Mouse (Mus musculus) embryonic facial prominence, embryonic 12.5 days (tissue): Measurements from ENCODE around the gene Lmnb2. TPM values are rescaled to one million over a fixed set of nuclear protein-coding genes. Genes with fewer than 3 reads are reported as not detected.

Experiments
- ATAC-seq: fragments of 200-750 bp; cut with Nextera tagmentation; 2 replicates; pipeline ENCODE4 v1.8.0; 2017; ENCODE audit not compliant: insufficient number of reproducible peaks, insufficient read depth, low FRiP score, low TSS enrichment
- H3K27ac ChIP-seq: fragments of 300-500 bp; sonication (generic); 2 replicates; pipeline ENCODE4 v1.5.1; 2016; ENCODE audit warnings: mild to moderate bottlenecking
- H3K27me3 ChIP-seq: fragments of 300-500 bp; sonication (generic); 2 replicates; pipeline ENCODE4 v1.6.1; 2016; ENCODE audit warnings: mild to moderate bottlenecking, moderate library complexity
- H3K36me3 ChIP-seq: fragments of 300-500 bp; sonication (generic); 2 replicates; pipeline ENCODE4 v1.6.1; 2016; ENCODE audit warnings: mild to moderate bottlenecking
- H3K4me1 ChIP-seq: fragments of 300-500 bp; sonication (generic); 2 replicates; pipeline ENCODE4 v1.6.1; 2016
- H3K4me2 ChIP-seq: fragments of 300-500 bp; sonication (generic); replicated peaks from 2 replicates; pipeline ENCODE4 v1.6.1; 2016; ENCODE audit warnings: mild to moderate bottlenecking, moderate library complexity
- H3K4me3 ChIP-seq: fragments of 300-500 bp; sonication (generic); 2 replicates; pipeline ENCODE4 v1.5.1; 2016; ENCODE audit warnings: mild to moderate bottlenecking
- H3K9ac ChIP-seq: fragments of 300-500 bp; sonication (generic); 2 replicates; pipeline ENCODE4 v1.6.1; 2016; ENCODE audit warnings: mild to moderate bottlenecking, moderate library complexity
- H3K9me3 ChIP-seq: fragments of 300-500 bp; sonication (generic); 2 replicates; pipeline ENCODE4 v1.6.1; 2016; ENCODE audit warnings: mild to moderate bottlenecking, moderate library complexity
- WGBS: fragments of 180-500 bp; shearing (Covaris S2); methylation state at CpG from one replicate; pipeline ENCODE4 v1.1.7; 2016; 5-methylcytosine and 5-hydroxymethylcytosine counted together
- polyA plus RNA-seq: library from polyadenylated mRNA; unstranded; fragments of >200 nt; fragmentation: Nextera tagmentation; extraction: Ambion mirVana; gene quantifications from 2 replicates; pipeline ENCODE4 v1.2.1, GENCODE M21; 2016

Gene Lmnb2
- polyA plus RNA-seq, 1 experiment from 2014 or later, result 70.3 TPM

DNA sequence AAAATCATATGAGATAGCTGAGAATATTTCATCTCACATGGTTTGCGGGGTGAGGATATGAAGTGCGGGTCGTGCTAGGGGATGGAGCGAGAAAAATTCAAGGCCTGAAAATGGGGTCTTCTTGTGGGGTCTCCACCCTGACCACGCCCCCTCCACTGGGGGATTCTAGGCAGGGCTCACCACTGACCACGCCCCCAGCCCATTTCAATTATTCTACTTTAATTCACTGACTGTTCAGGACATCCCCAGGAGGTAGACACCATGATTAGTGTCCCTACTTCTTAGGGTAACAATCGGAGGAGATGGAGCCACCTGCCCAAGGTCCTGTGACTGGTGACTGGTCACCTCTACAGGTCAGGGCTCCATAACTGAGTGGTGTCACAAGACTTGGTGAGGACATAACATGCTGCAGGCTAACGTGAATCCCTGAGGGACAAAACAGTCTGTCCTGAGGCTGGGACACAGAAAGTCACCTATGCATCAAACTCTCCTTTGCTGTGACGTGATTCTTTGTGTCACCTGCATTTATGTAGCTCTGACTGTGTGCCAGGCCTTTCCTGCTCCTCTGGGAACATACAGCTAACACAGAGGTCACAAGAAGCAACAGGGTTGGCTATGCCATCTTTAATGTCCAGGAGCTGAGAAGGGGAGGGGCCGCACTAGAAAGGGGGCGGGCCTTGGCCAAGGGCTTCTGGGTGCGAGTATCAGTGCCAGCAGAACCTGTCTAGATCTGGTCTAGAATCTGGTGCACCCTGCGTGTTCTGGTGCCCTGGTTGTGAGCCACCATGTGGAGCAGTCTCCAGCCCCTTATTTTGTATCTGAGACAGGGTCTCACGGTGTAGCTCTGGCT lies 16.3 kb upstream of the Lmnb2 start:
- 0 out of 2 replicates have a peak overlapping the region, but pooled peaks have one; percentile 59 for H3K4me3 ChIP-seq
- peaks cover 49% of the 10 kb centered on the region for H3K27me3 ChIP-seq
- WGBS, result 37% methylated on average over 14 of the region's 14 CpGs
- H3K4me2 ChIP-seq, result 0 out of 2 replicates have a peak overlapping the region, but pooled peaks have one; percentile 84
- H3K36me3 ChIP-seq, result no peaks in the 10 kb centered on the region
- H3K9ac ChIP-seq, result no peak overlapping the region
- ATAC-seq, result no peak
- H3K27ac ChIP-seq, result no peak overlapping the region
- H3K4me1 ChIP-seq, result peaks cover 88% of the 10 kb centered on the region
- H3K9me3 ChIP-seq, result no peaks in the 10 kb centered on the region

DNA sequence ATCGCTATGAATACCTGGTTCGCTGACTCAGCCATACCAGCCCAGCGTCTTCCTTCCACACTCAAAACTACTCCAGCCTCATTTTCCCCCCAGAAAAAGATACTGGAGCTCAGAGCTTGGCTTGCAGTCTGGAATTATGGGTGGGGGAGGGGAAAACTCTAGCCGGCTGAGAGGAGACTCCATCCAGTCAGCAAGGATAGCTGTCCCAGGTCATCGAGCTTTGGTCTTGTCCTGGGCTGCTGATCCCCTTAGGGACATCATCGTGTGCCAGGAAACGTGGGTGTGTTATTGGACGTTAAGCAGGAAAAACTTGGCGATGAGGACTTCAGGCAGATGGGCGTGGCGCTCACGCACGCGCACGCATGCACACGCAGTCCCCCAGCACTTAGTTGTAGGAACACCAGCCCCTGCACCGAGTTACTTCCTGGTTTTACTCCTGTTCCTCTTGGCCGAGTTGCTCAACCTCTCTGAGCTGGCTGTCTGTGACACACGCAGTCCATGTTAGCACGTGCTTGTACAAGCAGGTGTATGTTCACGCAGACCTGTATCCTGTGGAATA lies 15.5 kb upstream of the Lmnb2 start:
- H3K27ac ChIP-seq, result no peak overlapping the region
- peaks cover 85% of the 10 kb centered on the region for H3K4me1 ChIP-seq
- peaks cover 49% of the 10 kb centered on the region for H3K27me3 ChIP-seq
- H3K4me3 ChIP-seq, result peak overlapping the region; percentile 59
- ATAC-seq, result no peak
- H3K36me3 ChIP-seq, result no peaks in the 10 kb centered on the region
- no peaks in the 10 kb centered on the region for H3K9me3 ChIP-seq
- peak overlapping the region; percentile 84 for H3K4me2 ChIP-seq
- no peak overlapping the region for H3K9ac ChIP-seq
- 2% methylated on average over 21 of the region's 21 CpGs for WGBS

DNA sequence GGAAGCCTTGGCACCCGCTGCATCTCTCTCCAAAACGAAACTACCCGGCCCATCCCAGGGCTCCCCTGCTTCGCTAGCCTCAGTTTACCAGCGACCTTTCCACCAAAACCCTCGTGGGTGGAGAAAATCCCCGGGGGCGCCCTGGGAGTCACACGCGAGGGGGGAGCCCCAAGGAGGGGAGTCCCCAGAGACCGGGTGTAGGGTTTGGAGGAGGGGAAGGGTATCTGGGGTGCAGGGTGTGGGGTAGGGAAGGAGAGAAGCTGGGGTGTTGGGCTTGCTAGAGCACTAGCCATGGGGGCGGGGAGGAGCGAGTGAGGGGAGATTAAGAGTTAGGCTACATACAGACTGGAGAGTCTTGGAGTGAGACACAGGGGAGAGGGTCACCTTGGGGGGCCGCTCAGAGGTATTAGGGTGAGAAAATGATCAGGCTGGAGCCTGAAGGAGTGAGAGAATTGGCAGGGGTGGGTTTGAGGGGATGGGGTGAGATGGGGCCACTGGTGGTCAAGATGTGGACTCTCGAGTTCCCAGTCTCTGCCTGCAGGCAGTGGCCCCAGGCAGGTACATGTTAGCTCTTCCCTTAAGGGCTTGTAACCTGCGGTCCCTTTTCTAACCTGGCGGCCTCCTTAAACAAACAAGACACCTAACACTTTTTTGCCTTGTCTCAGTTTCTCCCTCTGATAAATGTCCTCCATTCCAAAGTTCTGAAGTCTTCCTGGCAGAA lies 14.8 kb upstream of the Lmnb2 start:
- Histone ChIP-seq H3K27me3 (peaks cover 49% of the 10 kb centered on the region), H3K36me3 (no peaks in the 10 kb centered on the region), H3K4me2 (peak overlapping the region; percentile 84), H3K27ac (no peak overlapping the region), H3K9me3 (no peaks in the 10 kb centered on the region), H3K9ac (peak overlapping the region; percentile 10; the same call in 1 of the 2 replicates), H3K4me1 (peaks cover 78% of the 10 kb centered on the region), H3K4me3 (peak overlapping the region; percentile 59)
- no peak for ATAC-seq
- 2% methylated on average over 17 of the region's 17 CpGs for WGBS

GRCm38 (mm10) chr10:80932206-80932605 lies 14.2 kb upstream of the Lmnb2 start:
- H3K4me3 ChIP-seq, result peak overlapping the region; percentile 59
- H3K27me3 ChIP-seq, result peaks cover 49% of the 10 kb centered on the region
- no peak for ATAC-seq
- no peaks in the 10 kb centered on the region for H3K36me3 ChIP-seq
- H3K4me2 ChIP-seq, result peak overlapping the region; percentile 84
- no peaks in the 10 kb centered on the region for H3K9me3 ChIP-seq
- no peak overlapping the region for H3K27ac ChIP-seq
- H3K4me1 ChIP-seq, result peaks cover 72% of the 10 kb centered on the region
- 0 out of 2 replicates have a peak overlapping the region, but pooled peaks have one; percentile 12 for H3K9ac ChIP-seq
- under 1% methylated on average over 20 of the region's 20 CpGs for WGBS

DNA sequence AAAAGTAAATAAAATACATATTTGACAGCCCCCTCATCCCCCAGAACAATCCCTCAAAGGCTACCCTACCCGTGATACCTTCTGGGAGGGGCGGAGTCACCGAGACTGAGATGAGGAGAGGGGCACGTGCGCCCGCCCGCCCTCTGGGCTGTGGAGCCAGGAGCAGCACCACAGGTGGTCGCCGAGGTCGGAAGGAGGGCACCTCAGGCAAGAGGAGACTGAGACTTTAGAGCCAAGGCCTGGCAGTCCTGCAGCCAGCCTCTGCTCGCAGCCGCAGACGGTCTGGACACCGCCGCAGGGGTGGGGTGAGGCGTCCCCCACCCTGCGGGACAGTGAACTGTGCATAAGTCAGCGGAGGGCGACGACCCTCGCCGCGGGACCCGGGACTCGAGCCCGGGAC lies 13.7 kb upstream of the Lmnb2 start:
- Histone ChIP-seq H3K4me3 (peak overlapping the region; percentile 59), H3K4me2 (peak overlapping the region; percentile 84), H3K9ac (peak overlapping the region; percentile 63), H3K36me3 (no peaks in the 10 kb centered on the region), H3K4me1 (peaks cover 66% of the 10 kb centered on the region), H3K27me3 (peaks cover 49% of the 10 kb centered on the region), H3K27ac (no peak overlapping the region), H3K9me3 (no peaks in the 10 kb centered on the region)
- under 1% methylated on average over 26 of the region's 26 CpGs for WGBS
- no peak for ATAC-seq

DNA sequence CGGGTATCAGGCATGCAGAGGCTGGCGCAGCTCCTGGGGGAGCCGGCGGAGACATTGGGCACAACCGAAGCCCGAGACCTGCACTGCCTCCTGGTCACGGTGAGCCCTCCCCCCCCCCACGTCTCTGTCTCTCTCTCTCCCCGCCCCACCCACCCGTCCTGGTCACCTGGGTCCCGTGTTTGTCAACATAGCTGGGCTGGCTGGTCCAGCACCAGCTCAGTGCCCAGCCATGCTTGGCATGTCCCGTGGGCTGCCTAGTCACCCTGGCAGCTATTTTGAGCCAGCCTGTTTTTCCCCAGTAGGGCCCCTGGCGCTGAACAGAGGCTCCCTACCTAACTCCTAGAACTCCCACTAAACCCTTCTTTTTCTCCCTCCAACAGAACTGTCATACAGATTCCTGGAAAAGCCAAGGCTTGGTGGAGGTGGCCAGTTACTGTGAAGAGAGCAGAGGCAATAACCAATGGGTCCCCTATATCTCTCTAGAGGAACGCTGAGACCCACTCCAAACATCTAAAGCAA lies 13.2 kb upstream of the Lmnb2 start:
- 3% methylated on average over 14 of the region's 14 CpGs for WGBS
- H3K9me3 ChIP-seq, result no peaks in the 10 kb centered on the region
- H3K36me3 ChIP-seq, result no peaks in the 10 kb centered on the region
- peak overlapping the region; percentile 59 for H3K4me3 ChIP-seq
- H3K4me2 ChIP-seq, result peak overlapping the region; percentile 84
- no peak for ATAC-seq
- H3K27ac ChIP-seq, result no peak overlapping the region
- peaks cover 62% of the 10 kb centered on the region for H3K4me1 ChIP-seq
- H3K27me3 ChIP-seq, result peaks cover 48% of the 10 kb centered on the region
- H3K9ac ChIP-seq, result peak overlapping the region; percentile 63

DNA sequence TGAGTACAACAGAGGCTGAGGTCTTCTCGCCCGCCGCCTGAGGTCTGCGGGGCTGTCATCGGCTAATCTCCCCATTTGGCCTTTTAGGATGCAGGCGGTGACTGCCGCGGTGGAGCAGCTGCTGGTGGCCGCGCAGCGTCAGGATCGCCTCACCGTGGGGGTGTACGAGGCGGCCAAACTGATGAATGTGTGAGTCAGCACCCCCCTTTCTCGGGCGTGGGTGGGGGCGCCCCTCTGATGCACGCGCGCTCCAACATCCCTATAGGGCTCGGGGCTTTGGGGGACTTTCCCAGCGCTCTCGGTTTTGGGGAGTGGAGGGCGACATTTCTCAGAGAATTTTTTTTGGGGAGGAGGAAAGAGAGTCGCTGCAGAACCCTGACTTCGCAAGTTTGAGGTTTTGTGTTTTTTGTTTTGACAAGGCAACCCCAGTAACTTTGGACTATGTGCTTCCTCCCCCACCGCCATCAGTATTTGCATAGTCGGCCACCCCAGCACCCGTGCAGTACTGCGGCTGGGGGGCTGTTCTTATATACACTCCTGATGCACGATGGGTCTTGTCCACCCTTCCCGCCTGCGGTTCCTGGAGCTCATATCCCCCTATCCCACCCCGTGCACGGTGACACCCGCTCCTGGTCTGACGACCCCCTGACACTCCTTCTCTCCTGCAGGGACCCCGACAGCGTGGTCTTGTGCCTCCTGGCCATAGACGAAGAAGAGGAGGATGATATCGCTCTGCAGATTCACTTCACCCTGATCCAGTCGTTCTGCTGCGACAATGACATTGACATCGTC lies 12.5 kb upstream of the Lmnb2 start:
- WGBS, result 2% methylated on average over 45 of the region's 45 CpGs
- H3K4me3 ChIP-seq, result peak overlapping the region; percentile 59
- peak overlapping the region; percentile 84 for H3K4me2 ChIP-seq
- H3K9me3 ChIP-seq, result no peaks in the 10 kb centered on the region
- peak overlapping the region; percentile 63 for H3K9ac ChIP-seq
- 0 out of 2 replicates have a peak overlapping the region, but pooled peaks have one; percentile 23 for H3K27ac ChIP-seq
- ATAC-seq, result no peak
- H3K36me3 ChIP-seq, result no peaks in the 10 kb centered on the region
- peaks cover 55% of the 10 kb centered on the region for H3K4me1 ChIP-seq
- H3K27me3 ChIP-seq, result peaks cover 42% of the 10 kb centered on the region

DNA sequence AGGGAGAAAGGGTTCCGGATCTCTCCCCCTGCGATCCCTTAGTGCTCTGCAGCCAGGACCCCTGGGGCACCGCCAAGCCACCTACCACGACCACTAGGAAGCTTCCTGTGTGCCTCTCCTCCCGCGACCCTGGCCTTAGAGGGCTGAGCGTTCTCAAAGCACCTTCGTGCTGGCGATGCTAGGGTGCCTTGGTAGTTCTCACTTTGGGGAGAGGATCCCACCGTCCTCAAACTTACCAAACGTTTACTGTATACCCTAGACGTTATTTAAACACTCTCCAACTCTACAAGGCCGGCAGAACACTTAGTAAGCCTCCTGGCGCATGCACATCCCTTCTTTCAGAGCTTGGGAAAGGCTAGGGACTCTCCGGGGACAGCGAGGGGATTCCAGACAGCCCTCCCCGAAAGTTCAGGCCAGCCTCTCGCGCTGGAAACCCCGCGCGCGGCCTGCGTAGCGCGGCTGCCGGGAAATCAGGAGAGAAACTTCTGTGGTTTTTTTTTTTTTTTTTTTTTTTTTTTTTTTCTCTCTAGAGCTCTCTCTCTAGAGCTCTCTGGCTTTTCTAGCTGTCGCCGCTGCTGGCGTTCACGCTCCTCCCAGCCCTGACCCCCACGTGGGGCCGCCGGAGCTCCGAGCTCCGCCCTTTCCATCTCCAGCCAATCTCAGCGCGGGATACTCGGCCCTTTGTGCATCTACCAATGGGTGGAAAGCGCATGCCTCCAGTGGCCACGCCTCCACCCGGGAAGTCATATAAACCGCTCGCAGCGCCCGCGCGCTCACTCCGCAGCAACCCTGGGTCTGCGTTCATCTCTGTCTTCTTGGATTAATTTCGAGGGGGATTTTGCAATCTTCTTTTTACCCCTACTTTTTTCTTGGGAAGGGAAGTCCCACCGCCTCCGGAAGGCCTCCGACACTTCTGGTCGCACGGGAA lies 11.5 kb upstream of the Lmnb2 start, which contains the start of gene Gadd45b:
Gene Gadd45b (plus strand): TSS at position 775 of the 928 bp plus-strand sequence.
- Histone ChIP-seq H3K27me3 (peaks cover 39% of the 10 kb centered on the region), H3K9me3 (no peaks in the 10 kb centered on the region), H3K4me2 (peak within 1 kb of the TSS; percentile 84), H3K36me3 (no peaks in the 10 kb centered on the region), H3K4me1 (peaks cover 50% of the 10 kb centered on the region), H3K9ac (peak within 1 kb of the TSS; percentile 69), H3K4me3 (peak within 1 kb of the TSS; percentile 59), H3K27ac (peak within 1 kb of the TSS; percentile 84)
- peak; percentile 85 for ATAC-seq
- WGBS, result under 1% methylated on average over 56 of the region's 56 CpGs

- under 1% methylated on average over 48 of the region's 48 CpGs for WGBS
- peak overlapping the region; percentile 82 for H3K4me2 ChIP-seq
- 0 out of 2 replicates have a peak, but pooled peaks have one; percentile 31 for ATAC-seq
- peak overlapping the region; percentile 84 for H3K27ac ChIP-seq
- H3K9ac ChIP-seq, result peak overlapping the region; percentile 69
- no peaks in the 10 kb centered on the region for H3K36me3 ChIP-seq
- peaks cover 42% of the 10 kb centered on the region for H3K4me1 ChIP-seq
- H3K9me3 ChIP-seq, result no peaks in the 10 kb centered on the region
- H3K27me3 ChIP-seq, result peaks cover 31% of the 10 kb centered on the region
- peak overlapping the region; percentile 59 for H3K4me3 ChIP-seq
Measured at GRCm38 (mm10) chr10:80928586-80929298, 10.7 kb upstream of the Lmnb2 start.
